Mouse (Mus musculus): Measurements from ENCODE around the gene Fgfr2. TPM values are rescaled to one million over a fixed set of nuclear protein-coding genes. Genes with fewer than 3 reads are reported as not detected.

Fgfr2 gene
- polyA plus RNA-seq, 1 experiment from 2014 or later, result not detected

DNA sequence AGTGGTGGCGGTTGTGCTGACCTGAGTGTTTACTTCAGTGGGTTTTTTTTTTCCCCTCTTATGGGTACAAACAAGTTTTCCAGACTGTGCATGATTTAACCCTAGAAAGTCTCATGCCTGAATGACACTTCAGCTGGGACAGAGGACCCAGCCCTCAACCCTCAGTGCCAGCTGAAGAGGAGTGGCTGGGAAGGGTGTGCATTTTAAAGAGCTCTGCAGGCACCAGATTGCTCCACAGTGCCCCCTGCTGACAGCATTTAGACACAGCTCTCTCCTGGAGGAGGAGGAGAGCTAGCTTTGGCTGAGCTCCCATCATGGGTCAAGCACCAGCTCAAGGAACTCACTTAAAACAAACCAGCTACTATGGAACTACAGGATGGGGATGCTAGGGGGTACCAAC, 312.3 kb downstream of the Fgfr2 start:
- peaks cover 70% of the 10 kb centered on the region for H3K79me2 ChIP-seq (ENCODE audit: inconsistent target)
- no peaks in the 10 kb centered on the region for H3K36me3 ChIP-seq (ENCODE audit: inconsistent target)
- 100% methylated on average over 1 of the region's 1 CpGs for WGBS (ENCODE audit: missing documents)
- no peak overlapping the region for H3K4me3 ChIP-seq (ENCODE audit: inconsistent target)
- H3K27ac ChIP-seq, result peak overlapping the region; percentile 78

DNA sequence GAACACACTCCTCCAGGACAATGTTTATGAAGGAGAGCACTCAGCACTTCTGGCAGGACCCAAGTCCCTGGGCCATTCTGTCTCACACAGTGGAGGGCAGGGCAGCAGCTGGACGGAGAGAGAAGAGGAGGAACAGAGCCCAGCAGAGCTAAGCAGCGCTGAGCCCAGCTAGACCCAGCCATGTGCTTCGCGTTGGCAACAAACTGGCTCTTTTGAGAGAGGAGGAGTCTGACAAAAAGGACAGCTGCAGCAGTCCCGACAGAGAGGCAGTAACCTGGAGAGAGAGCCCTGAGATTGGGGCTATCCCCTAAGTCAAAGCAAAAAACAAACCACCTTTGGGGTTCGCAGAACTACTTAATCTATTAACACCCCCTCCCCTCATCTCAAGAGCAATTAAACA, 312.8 kb downstream of the Fgfr2 start:
- Histone ChIP-seq H3K79me2 (ENCODE audit: inconsistent target) (peaks cover 75% of the 10 kb centered on the region), H3K27ac (no peak overlapping the region), H3K4me3 (ENCODE audit: inconsistent target) (no peak overlapping the region), H3K36me3 (ENCODE audit: inconsistent target) (no peaks in the 10 kb centered on the region)
- WGBS (ENCODE audit: missing documents), result 68% methylated on average over 4 of the region's 6 CpGs

DNA sequence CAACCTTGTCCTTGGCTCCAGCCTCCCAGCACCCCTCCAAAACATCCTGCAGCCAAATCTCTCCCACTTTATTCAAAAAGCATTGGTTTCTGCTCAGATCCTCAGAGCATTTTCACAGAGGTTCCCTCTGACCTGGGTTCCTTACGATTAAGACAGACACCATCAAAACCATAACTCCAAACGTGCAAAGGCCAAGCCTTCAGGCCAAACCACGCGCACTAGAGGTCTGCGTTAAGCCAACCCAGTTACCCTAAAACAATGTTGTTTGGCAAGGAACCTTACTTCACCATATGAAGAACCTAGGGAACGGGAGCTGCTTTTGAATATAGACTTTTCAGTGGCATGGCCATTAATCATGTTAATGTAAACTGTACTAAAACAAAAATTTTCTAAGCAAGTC, 313.4 kb downstream of the Fgfr2 start:
- no peak overlapping the region for H3K27ac ChIP-seq
- WGBS (ENCODE audit: missing documents), result 83% methylated on average over 6 of the region's 6 CpGs
- peaks cover 82% of the 10 kb centered on the region for H3K79me2 ChIP-seq (ENCODE audit: inconsistent target)
- H3K36me3 ChIP-seq (ENCODE audit: inconsistent target), result no peaks in the 10 kb centered on the region
- H3K4me3 ChIP-seq (ENCODE audit: inconsistent target), result no peak overlapping the region

DNA sequence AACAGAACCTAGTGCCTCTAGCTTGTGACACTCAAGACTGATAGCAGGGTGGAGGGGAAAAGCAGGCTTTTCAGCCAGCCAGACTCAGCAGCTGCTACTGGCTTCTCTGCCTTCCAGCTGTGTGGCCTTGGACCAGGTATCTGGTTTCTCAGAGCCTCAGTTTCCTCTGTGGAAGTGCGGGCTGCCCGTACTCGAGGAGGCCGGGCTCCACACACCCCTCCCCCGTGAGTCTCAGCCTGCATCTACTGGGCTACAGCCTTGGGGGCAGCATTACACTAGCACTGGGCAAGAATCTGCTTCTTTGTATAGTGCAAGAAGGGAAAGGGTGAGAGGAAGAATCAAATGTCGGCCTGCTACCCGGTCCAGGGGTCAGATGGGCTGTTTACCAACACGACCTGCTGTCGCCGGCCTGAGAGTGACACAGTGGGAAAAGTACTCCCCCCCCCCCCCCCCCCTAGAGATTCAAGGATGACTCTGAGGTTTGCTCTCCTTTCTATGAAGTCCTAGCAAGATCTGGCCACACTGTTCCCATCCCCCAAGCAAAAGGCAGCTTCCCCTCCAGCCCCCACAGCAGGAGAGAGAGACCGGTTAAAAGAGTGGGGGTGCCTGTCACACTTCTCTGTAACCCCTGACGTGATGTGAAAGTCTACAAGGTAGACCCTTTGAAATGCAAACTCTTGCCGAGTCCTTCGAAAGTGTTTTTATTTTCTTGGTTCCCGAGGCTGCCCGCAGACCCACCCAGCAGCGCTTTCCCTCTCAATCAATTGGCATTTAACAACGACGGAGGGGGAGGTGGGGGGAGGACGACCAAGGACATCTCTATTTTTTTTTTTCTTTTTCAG, 314.1 kb downstream of the Fgfr2 start:
- H3K4me3 ChIP-seq (ENCODE audit: inconsistent target), result no peak overlapping the region
- WGBS (ENCODE audit: missing documents), result 43% methylated on average over 20 of the region's 20 CpGs
- H3K36me3 ChIP-seq (ENCODE audit: inconsistent target), result no peaks in the 10 kb centered on the region
- peak overlapping the region; percentile 19; the same call in 1 of the 2 replicates for H3K27ac ChIP-seq
- peaks cover 89% of the 10 kb centered on the region for H3K79me2 ChIP-seq (ENCODE audit: inconsistent target)

DNA sequence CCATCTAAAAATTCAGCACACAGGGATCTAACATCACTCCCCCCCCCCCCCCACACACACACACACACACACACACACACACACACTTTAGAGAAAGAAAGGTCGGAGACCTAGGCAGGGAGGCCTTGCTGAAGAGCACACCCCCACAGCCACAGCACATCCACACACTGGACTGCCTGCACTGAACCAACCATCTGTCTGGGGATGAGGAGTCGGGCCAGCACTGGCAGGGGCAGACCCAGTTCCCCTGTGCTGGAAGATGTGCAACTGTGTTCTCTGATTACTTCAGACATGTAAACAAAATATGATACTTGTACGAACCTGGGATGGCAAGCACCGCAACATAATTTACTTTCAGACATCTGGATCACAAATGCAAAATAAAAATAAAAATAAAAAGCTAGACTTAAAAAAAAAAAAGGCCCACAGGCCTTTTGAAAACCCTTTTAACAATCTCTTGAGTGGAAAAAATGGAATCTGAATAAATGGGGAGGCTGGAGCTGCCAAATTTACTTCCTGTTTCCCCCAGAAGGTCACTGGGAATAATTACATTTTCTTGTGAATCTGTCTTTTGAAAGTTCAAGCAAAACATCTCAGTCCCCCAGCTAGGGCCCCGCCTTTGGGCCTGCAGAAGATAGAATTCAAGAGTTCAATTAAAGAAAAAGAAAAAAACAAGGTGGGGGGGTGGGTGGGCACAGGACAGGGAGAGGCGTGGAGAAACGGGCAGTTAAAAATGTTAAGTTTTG, 314.9 kb downstream of the Fgfr2 start:
- Histone ChIP-seq H3K36me3 (ENCODE audit: inconsistent target) (no peaks in the 10 kb centered on the region), H3K79me2 (ENCODE audit: inconsistent target) (peaks cover 97% of the 10 kb centered on the region), H3K4me3 (ENCODE audit: inconsistent target) (no peak overlapping the region), H3K27ac (0 out of 2 replicates have a peak overlapping the region, but pooled peaks have one; percentile 19)
- WGBS (ENCODE audit: missing documents), result 94% methylated on average over 6 of the region's 7 CpGs

DNA sequence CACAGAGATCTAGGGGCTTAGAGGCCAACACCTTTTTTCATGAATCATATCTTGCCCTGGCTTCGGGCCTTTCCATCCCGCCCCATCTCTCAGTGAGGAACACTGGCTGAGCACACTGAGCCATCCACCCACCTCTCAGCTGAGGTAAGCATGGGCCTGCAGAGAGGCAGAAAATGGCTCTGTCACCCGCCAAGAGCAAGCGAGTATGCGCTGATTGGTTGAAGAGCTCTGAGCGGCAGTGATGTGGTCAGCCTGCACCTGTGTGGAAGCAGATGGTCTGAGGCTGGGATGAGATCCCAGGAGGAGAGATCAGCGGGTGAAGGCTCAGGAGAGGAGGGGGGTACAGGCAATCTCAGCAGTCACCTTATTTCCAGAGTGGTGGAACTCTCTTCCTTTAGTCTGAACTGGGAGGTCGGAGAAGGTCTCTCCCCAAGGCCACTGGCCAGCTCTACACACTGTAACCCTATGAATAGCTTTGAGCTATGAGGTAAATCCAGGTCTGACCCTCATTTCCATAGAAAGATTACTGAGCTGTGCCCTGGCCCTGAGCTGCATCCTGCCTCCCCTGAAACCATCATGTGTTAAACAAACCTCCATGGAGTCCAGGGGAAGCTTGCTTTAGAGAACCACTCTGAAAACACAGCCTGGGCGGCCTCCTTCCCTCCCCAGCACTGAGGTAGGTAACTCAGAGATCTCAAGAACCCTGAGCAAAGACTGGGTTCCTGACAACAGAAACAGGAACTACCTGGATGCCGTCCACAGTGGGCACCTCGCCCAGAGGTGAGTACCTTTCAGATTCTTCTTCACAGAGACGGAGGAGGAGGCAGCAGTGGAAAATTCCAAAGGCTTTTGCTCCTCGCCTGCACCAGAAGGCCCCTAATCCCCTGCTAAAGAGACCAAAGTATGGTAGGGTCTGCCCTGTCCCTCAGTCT, 316.0 kb downstream of the Fgfr2 start:
- H3K79me2 ChIP-seq (ENCODE audit: inconsistent target), result peaks cover 100% of the 10 kb centered on the region
- 88% methylated on average over 13 of the region's 13 CpGs for WGBS (ENCODE audit: missing documents)
- H3K27ac ChIP-seq, result no peak overlapping the region
- H3K4me3 ChIP-seq (ENCODE audit: inconsistent target), result no peak overlapping the region
- no peaks in the 10 kb centered on the region for H3K36me3 ChIP-seq (ENCODE audit: inconsistent target)

DNA sequence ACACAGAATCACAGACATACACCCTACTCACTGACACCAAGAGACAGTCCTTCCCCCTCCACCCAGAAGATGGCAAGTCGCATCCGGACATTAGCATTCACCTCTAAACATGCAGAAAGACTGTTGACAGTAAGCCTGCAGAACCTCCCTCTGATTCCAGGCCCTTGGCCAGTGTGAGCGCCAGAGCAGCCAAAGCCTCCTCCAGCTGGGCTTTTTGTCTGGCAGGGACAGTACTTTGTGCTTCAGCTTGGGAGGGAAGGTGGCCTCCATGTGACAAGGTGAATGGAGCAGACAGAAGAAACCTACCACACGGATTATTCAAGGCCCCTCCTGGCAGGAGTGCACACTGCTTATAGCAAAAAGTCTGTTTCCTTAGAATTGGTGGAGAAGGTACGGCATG, 316.9 kb downstream of the Fgfr2 start:
- 96% methylated on average over 5 of the region's 5 CpGs for WGBS (ENCODE audit: missing documents)
- Histone ChIP-seq H3K79me2 (ENCODE audit: inconsistent target) (peaks cover 100% of the 10 kb centered on the region), H3K27ac (no peak overlapping the region), H3K4me3 (ENCODE audit: inconsistent target) (no peak overlapping the region), H3K36me3 (ENCODE audit: inconsistent target) (no peaks in the 10 kb centered on the region)

DNA sequence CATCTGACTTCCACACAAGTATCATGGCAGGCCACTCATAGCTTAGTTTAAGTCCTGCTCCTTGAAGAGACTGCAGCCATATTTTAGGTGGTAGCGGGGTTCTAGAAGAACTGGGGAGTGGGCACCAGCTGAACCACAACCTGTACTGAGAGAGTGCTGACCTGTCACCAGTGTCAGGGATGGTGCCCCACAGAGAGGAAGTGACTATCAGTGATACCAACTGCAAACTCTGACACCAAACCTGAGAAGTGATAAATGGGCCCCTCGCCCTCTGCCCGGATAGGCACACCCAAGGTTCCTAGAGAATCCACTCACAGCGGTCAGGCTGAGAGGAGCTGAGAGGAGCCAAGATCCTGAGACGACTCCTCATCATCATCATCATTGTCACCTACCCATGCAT, 318.2 kb downstream of the Fgfr2 start:
- no peak overlapping the region for H3K4me3 ChIP-seq (ENCODE audit: inconsistent target)
- H3K27ac ChIP-seq, result peak overlapping the region; percentile 75
- WGBS (ENCODE audit: missing documents), result 78% methylated on average over 5 of the region's 5 CpGs
- no peaks in the 10 kb centered on the region for H3K36me3 ChIP-seq (ENCODE audit: inconsistent target)
- peaks cover 100% of the 10 kb centered on the region for H3K79me2 ChIP-seq (ENCODE audit: inconsistent target)

DNA sequence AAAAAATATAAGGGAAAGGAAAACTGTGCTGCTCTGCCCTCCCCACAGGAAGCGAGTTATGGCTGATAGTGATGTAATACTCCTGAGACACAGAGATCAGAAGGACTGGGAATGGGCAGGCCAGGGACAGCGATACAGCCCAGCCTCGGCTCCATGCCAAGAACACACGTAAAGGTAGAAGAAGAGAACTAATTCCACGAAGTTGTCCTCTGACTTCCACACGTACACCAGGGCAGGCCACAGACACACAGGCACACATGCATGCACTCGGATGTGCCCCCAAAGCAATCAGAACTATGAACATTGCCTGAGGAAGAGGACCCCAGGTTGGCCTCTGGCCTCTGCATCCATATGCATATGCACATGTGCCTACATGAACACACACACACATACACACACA, 318.7 kb downstream of the Fgfr2 start:
- Histone ChIP-seq H3K79me2 (ENCODE audit: inconsistent target) (peaks cover 100% of the 10 kb centered on the region), H3K4me3 (ENCODE audit: inconsistent target) (no peak overlapping the region), H3K36me3 (ENCODE audit: inconsistent target) (no peaks in the 10 kb centered on the region), H3K27ac (peak overlapping the region; percentile 75)
- 76% methylated on average over 7 of the region's 7 CpGs for WGBS (ENCODE audit: missing documents)

DNA sequence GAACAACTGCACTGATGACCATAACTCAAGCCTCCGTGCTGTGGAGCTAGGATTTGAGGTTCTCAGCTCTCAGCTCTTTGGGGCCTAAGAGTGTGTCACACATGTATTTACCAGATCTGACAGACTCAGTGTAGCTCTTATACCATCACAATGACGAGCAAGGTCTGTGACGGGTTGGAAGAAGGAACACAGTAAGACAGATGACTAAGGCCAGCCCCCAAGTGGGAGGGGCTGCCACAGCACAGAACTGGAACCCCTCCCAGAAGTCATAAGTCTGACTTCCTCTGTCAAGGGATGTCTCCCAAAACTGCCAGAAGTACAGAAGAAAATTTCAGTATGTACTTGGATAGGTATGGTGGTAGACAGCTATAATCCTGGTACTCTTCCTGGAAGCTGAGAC, 319.2 kb downstream of the Fgfr2 start:
- peaks cover 100% of the 10 kb centered on the region for H3K79me2 ChIP-seq (ENCODE audit: inconsistent target)
- H3K4me3 ChIP-seq (ENCODE audit: inconsistent target), result no peak overlapping the region
- 36% methylated on average over 3 of the region's 3 CpGs for WGBS (ENCODE audit: missing documents)
- H3K36me3 ChIP-seq (ENCODE audit: inconsistent target), result no peaks in the 10 kb centered on the region
- H3K27ac ChIP-seq, result peak overlapping the region; percentile 75

DNA sequence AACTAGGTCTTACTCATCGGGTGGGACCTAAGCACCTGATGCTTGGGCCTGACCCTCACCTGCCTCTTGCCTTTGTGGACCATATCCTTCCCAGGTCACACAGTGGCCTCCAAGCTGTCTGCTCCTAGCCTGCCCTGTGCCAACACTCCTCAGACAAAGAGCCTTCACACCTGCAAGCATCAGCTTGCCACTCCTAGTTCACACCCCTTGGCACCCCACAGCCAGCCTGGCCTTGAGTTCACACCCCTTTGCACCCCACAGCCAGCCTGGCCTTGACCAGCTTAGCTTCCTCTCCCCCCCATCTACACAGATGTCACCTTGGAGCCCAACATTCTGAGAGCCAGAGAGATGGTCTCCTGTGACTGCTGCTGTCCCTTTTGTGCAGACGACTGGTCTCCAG, 319.8 kb downstream of the Fgfr2 start:
- Histone ChIP-seq H3K4me3 (ENCODE audit: inconsistent target) (no peak overlapping the region), H3K27ac (peak overlapping the region; percentile 75), H3K36me3 (ENCODE audit: inconsistent target) (no peaks in the 10 kb centered on the region), H3K79me2 (ENCODE audit: inconsistent target) (peaks cover 100% of the 10 kb centered on the region)
- 68% methylated on average over 2 of the region's 2 CpGs for WGBS (ENCODE audit: missing documents)

DNA sequence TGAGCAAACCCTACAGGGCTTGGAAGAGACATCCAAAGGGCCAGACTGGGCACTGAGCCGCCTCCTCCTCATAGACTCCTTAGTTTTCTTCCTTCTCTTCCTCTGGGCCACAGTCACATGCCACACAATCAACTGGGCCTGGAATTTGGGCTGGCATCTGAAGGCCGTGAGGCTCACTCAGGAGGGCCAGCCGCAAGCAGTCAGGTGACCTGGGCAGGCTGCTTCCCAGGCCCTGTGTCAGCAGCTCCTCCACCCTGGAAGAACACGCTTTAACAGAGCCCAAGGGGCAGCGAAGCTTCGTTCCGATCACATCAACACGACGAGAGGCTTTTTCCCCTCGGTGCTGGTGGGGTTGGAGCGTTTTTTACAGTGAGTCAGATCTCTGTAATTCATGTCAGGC, 320.5 kb downstream of the Fgfr2 start:
- no peaks in the 10 kb centered on the region for H3K36me3 ChIP-seq (ENCODE audit: inconsistent target)

DNA sequence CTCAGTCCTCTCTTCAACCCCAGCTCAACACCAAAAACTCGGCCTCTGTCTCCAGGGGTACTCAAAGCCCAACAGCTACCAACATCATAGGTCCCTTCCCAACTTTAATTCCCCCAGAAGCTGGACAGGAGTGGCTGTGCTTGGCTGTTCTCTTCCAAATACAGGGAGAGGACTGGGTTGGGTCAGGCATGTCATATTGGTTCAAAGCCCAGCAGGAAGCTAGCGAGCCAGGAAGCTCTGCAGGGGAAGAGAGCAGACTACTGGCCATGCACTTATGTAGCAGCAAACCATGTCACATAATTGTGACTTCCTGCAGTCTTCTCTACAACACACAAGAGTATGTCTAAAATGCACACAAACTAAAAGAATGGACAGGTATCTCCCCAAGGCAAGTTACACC, 321.1 kb downstream of the Fgfr2 start:
- WGBS (ENCODE audit: missing documents), result 100% methylated on average over 2 of the region's 2 CpGs
- no peak overlapping the region for H3K4me3 ChIP-seq (ENCODE audit: inconsistent target)
- peaks cover 100% of the 10 kb centered on the region for H3K79me2 ChIP-seq (ENCODE audit: inconsistent target)
- no peaks in the 10 kb centered on the region for H3K36me3 ChIP-seq (ENCODE audit: inconsistent target)
- H3K27ac ChIP-seq, result peak overlapping the region; percentile 75

More for the DNA sequence above, 320.5 kb downstream of the Fgfr2 start:
- Histone ChIP-seq H3K27ac (peak overlapping the region; percentile 75), H3K79me2 (ENCODE audit: inconsistent target) (peaks cover 100% of the 10 kb centered on the region), H3K4me3 (ENCODE audit: inconsistent target) (no peak overlapping the region)
- WGBS (ENCODE audit: missing documents), result 94% methylated on average over 11 of the region's 11 CpGs

DNA sequence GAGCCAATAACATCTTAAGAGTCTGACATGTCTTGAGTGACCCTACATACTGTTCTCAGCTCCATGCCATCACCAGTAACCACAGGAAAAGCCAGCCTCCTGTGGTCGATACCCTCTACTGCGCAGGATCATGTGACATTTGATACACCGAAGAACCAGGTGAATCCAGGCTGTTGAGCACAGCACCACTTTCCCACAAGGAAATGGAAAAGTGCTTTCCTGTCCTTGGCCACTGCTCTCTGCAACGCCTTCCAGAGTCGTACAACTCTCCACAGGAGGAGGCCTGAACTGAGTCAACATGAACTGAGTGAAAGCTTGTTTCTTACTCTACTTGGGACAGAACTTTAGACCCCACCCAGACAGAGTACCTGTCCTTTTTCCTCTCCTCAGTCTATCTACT, 321.6 kb downstream of the Fgfr2 start:
- peaks cover 100% of the 10 kb centered on the region for H3K79me2 ChIP-seq (ENCODE audit: inconsistent target)
- H3K27ac ChIP-seq, result 0 out of 2 replicates have a peak overlapping the region, but pooled peaks have one; percentile 75
- no peak overlapping the region for H3K4me3 ChIP-seq (ENCODE audit: inconsistent target)
- 88% methylated on average over 5 of the region's 5 CpGs for WGBS (ENCODE audit: missing documents)
- H3K36me3 ChIP-seq (ENCODE audit: inconsistent target), result no peaks in the 10 kb centered on the region

Measured in macrophage (primary cell).